Mouse (Mus musculus) liver, postnatal 0 days (tissue): Measurements from ENCODE around the gene 1110059E24Rik.

ENCODE experiments used
- CTCF ChIP-seq: sonication (generic); IDR thresholded peaks from 2 replicates; pipeline ENCODE4 v1.5.1; 2016; ENCODE audit warnings: antibody characterized with exemption, low read depth
- EP300 ChIP-seq: IDR thresholded peaks from 2 replicates; pipeline ENCODE4 v1.6.1; 2016; ENCODE audit warnings: antibody characterized with exemption, low read depth, mild to moderate bottlenecking

DNA sequence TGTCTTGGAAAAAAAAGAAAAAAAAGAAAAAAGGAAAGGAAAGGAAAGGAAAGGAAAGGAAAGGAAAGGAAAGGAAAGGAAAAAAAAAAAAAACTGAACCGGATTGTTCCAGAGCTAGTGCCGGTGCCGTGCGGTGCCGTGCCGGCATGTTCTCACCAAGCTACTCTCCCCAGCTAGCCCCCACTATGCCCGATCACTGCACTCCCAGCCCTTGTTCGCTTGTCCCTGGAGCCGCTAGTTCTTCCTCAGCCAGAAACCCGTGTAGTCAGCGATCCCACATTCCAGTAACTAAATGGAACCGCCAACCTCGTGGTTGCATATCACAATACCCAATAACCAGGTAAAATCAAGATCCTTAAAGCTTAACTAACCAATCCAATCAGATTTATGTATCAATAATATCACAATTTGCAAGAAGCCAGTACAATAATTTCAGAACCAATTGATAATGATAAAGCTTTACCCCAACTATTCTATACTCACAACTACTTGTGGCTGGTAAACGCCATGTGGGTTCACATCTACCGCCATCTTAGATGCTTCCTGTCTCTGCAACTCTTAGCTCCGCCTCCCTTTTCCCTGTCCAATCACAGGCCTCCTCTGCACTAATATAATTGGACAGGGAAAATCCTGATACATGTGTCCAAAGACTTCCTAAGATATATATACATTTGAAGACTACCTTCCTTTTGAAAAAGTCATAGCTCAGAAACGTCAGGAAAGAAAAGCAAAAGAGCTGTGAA lies 21.7 kb upstream of the 1110059E24Rik start:
- TF ChIP-seq CTCF (no peak), EP300 (no peak)
